Mouse (Mus musculus) 3134 (cell line): ENCODE results near the gene Gnaz.

Experiments
- DNase-seq: peaks from one replicate; pipeline ENCODE4 v3.0.0-alpha.2; 2011; ENCODE audit warnings: low spot score; ENCODE audit not compliant: insufficient read length; ENCODE audit errors: extremely low read depth

Gnaz gene

DNA sequence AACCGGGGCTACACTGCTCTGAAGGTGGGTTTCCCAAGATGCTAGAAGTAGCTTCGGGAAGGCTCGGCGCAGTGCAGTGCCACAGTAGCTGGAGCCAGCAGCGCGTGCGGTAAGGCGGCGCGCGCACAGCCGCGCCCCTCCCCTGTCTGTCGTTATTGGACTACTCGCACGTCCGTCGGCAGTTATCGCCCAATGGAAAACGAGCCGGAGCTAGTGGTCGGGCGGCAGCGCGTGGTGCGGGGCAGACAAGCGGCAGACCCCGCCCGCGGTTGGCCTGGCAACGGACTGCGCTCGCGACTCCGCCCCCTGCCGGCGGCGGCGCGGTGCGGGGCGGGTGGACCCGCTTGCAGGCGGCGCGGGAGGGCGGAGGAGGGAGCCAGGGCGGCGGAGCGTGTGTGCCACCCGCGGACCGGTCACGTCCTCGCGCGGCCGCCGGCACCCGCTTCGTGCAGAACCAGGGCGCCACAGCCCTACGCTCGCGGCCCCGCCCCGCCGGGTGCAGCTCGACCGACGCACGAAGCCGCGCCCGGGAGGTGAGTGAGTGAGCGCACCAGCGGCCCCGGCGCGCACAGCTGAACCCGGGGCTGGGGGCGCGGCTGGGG is at the start of gene Gnaz:
Gnaz (plus strand) TSS at position 328 of the 602 bp plus-strand sequence.
- peak; percentile 88 for DNase-seq

- no peak for DNase-seq
These were observed 47.7 kb upstream of the Gnaz start for GRCm38 (mm10) chr10:74919277-74919676.

GRCm38 (mm10) chr10:74920853-74921567 is 46.0 kb upstream of the Gnaz start:
- peak; percentile 27 for DNase-seq

GRCm38 (mm10) chr10:74921614-74922013 is 45.4 kb upstream of the Gnaz start:
- DNase-seq, result no peak

DNA sequence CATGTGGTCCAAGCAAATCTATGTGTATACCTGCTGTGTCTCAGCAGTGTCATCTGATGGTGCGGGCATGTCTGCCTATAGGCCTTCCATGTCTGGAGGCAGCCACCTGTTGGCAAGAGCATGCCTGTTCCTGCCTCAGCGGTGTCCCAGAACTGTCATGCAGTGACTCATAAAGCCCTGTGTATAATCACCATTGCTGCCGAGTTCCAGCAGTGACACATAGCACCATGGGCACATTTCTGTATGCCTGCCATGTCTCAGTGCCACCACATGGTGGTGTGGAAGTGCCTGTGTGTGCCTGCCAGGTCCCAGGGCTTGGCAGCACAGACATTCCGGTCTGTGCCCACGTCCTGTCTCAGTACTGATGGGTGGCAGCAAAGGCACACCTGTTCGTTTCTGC is 44.2 kb upstream of the Gnaz start:
- DNase-seq, result peak; percentile 44

GRCm38 (mm10) chr10:74924274-74924673 is 42.7 kb upstream of the Gnaz start:
- DNase-seq, result no peak

- no peak for DNase-seq
These were observed 41.7 kb upstream of the Gnaz start for GRCm38 (mm10) chr10:74925324-74925723.

DNA sequence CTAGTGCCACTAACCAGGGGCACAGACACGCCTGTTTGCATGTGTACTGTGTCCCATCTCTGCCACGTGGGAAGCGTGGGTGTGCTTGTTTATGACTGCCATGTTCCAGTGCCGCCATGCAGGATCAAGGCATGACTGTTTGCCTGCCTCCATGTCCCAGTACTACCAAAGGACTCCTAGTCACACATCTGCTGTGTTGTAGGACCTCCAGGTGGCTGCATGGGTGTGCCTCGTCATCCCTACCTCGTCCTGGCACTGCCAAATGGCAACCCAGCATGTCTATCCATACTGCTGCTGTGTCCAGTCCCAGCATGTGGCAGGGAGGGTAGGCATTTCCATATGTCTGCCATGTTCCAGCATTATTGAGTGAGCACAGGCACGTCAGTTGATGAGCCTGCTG is 38.7 kb upstream of the Gnaz start:
- DNase-seq, result no peak

- no peak for DNase-seq
These were observed 37.4 kb upstream of the Gnaz start for GRCm38 (mm10) chr10:74929578-74929977.

- DNase-seq, result no peak
These were observed 36.4 kb upstream of the Gnaz start for GRCm38 (mm10) chr10:74930541-74930940.

- no peak for DNase-seq
These were observed 35.3 kb upstream of the Gnaz start for GRCm38 (mm10) chr10:74931631-74932030.

DNA sequence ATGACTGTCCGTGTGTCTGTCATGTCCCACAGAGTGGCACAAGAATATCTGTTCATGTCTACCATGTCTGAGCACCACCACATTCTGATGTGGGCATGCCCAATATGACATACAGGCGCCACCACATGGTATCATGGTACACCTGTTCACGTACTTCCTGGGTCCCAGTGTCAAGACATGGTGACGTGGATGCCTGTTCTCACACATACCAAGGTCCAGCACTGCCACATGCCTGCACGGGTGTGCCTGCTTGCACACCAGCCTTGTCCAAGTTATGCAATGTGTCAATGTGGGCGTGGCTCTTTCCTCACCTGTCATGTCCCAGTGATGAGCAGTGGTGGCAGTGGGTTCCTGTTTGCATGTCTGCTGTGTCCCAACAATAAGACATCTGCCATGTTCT is 34.5 kb upstream of the Gnaz start:
- DNase-seq, result no peak

DNA sequence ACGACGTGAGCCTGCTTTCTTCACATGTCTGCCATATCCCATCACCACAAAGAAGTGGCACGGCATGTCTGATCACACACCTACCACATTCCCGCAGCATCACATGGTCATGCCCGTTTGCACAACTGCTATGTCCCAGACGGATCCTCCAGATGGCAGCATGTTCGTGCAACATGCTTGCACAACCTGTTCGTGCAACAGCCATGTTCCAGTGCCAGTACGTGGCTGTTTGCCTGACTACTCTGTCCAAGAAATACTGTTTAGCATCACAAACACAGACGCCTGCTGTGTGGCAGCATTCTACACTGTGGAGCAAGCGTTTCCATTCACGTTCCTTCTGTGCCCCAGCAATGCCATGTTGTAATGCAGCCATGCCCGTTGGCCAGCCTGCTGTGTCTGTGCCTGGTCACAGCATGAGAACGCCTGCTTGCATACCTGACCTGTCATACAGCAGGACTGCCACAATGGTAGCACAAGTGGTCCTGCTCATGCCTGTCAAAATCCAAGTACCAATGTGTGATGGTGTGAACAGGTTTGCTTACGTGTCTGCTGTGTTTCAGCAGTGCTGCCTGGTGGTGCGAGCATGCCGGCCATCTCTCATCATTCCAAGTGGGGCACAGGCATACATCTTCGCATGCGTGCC is 33.3 kb upstream of the Gnaz start:
- no peak for DNase-seq

DNA sequence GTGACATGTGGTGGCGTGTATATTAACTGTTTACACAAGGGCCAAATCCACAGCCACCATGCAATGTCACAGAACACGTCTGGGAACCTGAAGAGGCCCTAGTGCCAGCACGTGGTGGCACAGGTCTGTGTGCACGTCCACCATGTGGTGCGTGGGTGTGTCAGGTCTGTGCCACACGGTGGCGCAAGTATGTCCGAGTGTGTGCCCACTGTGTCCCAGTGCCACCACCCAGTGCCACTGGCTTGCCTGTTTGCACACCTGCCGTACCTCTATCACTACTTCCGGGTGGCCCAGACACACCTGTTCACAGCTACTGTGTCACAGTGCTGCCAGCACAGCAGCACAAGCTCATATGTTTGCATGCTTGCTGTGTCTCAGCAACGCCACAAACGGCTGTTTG is 32.5 kb upstream of the Gnaz start:
- no peak for DNase-seq

GRCm38 (mm10) chr10:74935016-74935415 is 32.0 kb upstream of the Gnaz start:
- DNase-seq, result no peak

DNA sequence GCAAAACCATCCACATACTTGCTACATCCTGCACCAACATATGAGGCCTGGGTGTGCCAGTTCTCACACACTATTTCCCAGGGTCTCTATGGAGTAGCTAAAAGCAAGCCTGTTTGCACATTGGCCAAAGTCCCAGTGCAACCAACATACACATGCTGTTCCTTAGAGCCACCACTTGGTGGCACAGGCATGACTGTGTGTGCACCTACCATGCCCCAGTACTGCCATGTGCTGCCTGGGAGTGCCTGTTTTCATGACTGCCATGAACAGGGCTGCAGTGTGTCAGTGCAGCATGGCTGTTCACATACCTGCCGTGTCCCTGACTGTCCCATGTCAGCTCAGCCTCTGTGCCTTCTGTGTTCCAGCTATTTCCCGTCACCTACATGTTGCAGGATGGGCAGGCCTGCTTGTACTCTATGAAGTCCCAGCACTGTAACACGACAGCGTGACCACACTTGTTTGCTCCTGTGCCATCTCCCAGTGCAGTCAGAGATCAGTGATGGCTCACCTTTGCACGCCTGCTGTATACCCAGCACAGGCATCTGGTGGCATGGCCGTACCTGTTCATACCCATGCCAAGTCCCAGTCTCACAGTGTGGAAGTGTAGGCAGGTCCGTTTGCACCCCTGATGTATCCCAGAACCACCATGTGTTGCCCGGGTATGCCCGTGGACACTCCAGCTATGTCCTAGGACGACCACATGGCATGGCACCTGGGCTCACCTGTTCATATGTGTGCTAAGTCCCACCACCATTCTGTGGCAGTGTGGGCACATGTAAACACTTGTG is 29.8 kb upstream of the Gnaz start:
- no peak for DNase-seq

- DNase-seq, result no peak
These were observed 28.6 kb upstream of the Gnaz start for GRCm38 (mm10) chr10:74938410-74938809.

- no peak for DNase-seq
These were observed 27.7 kb upstream of the Gnaz start for GRCm38 (mm10) chr10:74939300-74939699.

DNA sequence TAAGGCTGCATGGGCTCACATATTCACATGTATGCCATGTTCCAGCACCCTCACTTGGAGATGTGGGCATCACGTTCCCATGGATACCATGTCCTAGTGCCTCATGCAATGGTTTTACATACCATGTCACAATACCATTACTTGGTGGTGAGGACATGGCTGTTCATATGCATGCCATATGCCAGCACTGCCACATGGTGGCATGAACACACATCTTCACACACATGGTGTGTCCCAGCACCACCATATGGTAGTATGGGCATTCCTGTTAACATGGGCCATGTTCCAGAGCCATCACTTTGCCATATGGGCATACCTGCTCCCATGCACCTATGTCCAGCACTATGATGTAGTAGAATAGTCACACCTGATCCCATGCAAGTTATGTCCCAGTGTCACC is 26.2 kb upstream of the Gnaz start:
- no peak for DNase-seq

DNA sequence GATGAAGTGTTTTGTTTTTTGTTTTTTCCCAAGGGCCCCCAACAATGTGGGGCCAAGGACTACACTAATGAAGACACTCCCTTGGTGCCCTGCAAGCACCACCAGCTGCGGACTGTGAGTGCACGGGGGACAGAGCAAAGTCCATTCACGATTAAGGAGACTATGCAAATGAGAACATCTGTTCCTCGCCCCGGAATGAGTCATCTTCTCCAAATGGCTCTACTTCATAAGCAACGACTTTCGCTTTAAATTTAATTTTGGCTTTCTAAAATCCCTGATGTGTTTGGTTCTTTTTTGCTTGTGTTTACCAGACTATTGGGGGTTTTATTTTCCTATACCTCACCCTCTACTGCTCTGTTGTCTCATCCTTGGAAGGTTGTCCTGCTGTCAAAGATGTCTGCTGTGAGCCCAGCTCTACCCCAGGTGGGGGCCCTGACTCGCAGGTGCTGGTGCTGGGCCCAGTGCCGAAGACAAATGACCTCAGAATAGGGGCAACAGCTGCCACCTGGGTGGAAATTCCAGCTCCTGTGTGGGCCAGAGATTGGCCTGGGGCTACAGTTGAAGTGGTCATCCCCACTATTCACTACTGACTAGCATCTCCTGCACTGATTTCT is 14.0 kb upstream of the Gnaz start:
- DNase-seq, result no peak

DNA sequence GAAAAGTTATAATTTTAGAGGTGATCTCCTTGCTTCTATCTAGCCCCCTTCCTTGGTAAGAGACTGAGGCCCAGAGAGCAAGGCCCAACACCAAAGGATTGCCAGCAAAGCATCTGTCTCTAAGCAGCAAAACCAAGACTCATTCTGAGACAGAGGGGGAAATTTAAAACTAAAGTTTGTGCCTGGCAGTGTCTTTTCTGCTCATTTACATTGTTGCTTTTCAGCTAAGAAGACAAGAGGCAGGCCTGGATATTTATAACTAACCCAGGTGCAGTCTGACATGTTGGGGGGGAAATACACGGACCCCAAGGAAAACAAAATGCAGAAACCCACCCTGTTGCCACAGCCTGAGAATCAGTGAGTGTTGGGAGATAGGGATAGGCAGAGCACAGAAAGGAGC is 2.6 kb upstream of the Gnaz start:
- DNase-seq, result no peak
